Mouse (Mus musculus) heart, postnatal 0 days (tissue): Measurements from ENCODE around the gene Ccdc142. TPM values are rescaled to one million over a fixed set of nuclear protein-coding genes. Genes with fewer than 3 reads are reported as not detected.

Experiments used
- ATAC-seq: fragments of 200-750 bp; cut with Nextera tagmentation; 2 replicates; pipeline ENCODE4 v1.8.0; 2017; ENCODE audit warnings: low read depth, moderate number of reproducible peaks, moderate library complexity; ENCODE audit not compliant: insufficient read depth
- DNase-seq: peaks from one replicate; pipeline ENCODE4 v3.0.0-alpha.2; 2016; ENCODE audit warnings: low spot score
- H3K27ac ChIP-seq: fragments of 300-500 bp; sonication (generic); 2 replicates; pipeline ENCODE4 v1.5.1; 2014; ENCODE audit warnings: low read depth, mild to moderate bottlenecking
- H3K27me3 ChIP-seq: fragments of 300-500 bp; sonication (generic); 2 replicates; pipeline ENCODE4 v1.6.1; 2014; ENCODE audit warnings: low read length, mixed read lengths; ENCODE audit not compliant: control insufficient read depth, insufficient read depth
- H3K36me3 ChIP-seq: fragments of 300-500 bp; sonication (generic); replicated peaks from 2 replicates; pipeline ENCODE4 v1.6.1; 2014; ENCODE audit warnings: low read length, mixed read lengths; ENCODE audit not compliant: control insufficient read depth, insufficient read depth
- H3K4me1 ChIP-seq: fragments of 300-500 bp; sonication (generic); 2 replicates; pipeline ENCODE4 v1.6.1; 2014; ENCODE audit warnings: antibody characterized with exemption; ENCODE audit not compliant: control insufficient read depth, insufficient read depth
- H3K4me2 ChIP-seq: fragments of 300-500 bp; sonication (generic); 2 replicates; pipeline ENCODE4 v1.6.1; 2014; ENCODE audit warnings: low read depth, mild to moderate bottlenecking, low read length, moderate library complexity
- H3K4me3 ChIP-seq: fragments of 300-500 bp; sonication (generic); 2 replicates; pipeline ENCODE4 v1.5.1; 2014; ENCODE audit warnings: low read depth, low read length
- H3K9ac ChIP-seq: fragments of 300-500 bp; sonication (generic); replicated peaks from 2 replicates; pipeline ENCODE4 v1.6.1; 2014; ENCODE audit warnings: low read depth, low read length, mixed read lengths
- H3K9me3 ChIP-seq: fragments of 300-500 bp; sonication (generic); replicated peaks from 2 replicates; pipeline ENCODE4 v1.6.1; 2016; ENCODE audit warnings: low read length; ENCODE audit not compliant: control insufficient read depth
- CTCF ChIP-seq: IDR thresholded peaks from 2 replicates; pipeline ENCODE4 v1.5.1; 2016; ENCODE audit warnings: antibody characterized with exemption, control low read depth, low read depth
- EP300 ChIP-seq: IDR thresholded peaks from 2 replicates; pipeline ENCODE4 v1.6.1; 2016; ENCODE audit warnings: antibody characterized with exemption, low read depth
- WGBS: fragments of 180-500 bp; shearing (Covaris S2); extraction: QIAGEN DNeasy Blood & Tissue Kit; methylation state at CpG from one replicate; pipeline ENCODE4 v1.1.7; 2014; 5-methylcytosine and 5-hydroxymethylcytosine counted together
- polyA plus RNA-seq: library from polyadenylated mRNA; unstranded; fragments of >200 nt; fragmentation: Nextera tagmentation; extraction: Ambion mirVana; gene quantifications from 2 replicates; pipeline ENCODE4 v1.2.1, GENCODE M21; 2015
- total RNA-seq: library from RNA; depleted of rRNA; stranded (reverse); fragments of >200 nt; gene quantifications from 2 replicates; pipeline ENCODE4 v1.2.3, GENCODE M21; 2014; ENCODE audit warnings: low replicate concordance; rRNA removed

The Ccdc142 gene
- total RNA-seq (0.11 and 0.97 TPM in 2 replicates), polyA plus RNA-seq (1.1 and 1.6 TPM in 2 replicates)

DNA sequence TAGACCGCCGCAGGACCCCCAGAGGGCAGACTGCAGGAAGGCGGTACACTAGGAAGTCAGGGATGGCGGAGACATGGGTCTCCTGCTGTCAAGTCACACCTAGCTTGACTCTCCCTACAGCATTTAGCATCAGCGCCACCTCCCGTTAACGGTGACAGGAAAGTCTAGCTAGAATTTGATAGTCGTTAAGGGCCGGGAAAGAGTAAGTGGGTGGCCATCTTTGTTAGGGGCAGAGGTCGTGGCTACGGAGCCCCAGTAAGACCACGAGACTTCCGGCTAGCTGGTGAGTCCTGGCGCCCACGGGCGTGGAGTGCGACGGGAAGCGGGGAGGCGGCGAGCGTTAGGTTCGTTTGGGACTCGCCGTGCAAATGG is at the start of gene Ccdc142, which contains the start of gene Gm42688:
Gene Ccdc142 (plus strand): TSS at position 286 of the 372 bp plus-strand sequence.
Gene Gm42688 (plus strand): TSS at position 302 of the 372 bp plus-strand sequence.
- under 1% methylated on average over 25 of the region's 25 CpGs for WGBS
- H3K27me3 ChIP-seq = no peaks in the 10 kb centered on the region
- peak within 1 kb of the TSS; percentile 75 for H3K9ac ChIP-seq
- H3K4me2 ChIP-seq = peak within 1 kb of the TSS; percentile 97
- H3K4me1 ChIP-seq = 0 out of 2 replicates have a peak, but pooled peaks cover 10% of the 10 kb centered on the region
- ATAC-seq = peak; percentile 87
- peak; percentile 91 for DNase-seq
- H3K27ac ChIP-seq = peak within 1 kb of the TSS; percentile 85
- TF ChIP-seq CTCF (peak; percentile 67), EP300 (no peak)
- peaks cover 8% of the 10 kb centered on the region for H3K36me3 ChIP-seq
- H3K9me3 ChIP-seq = no peaks in the 10 kb centered on the region
- peak within 1 kb of the TSS; percentile 72 for H3K4me3 ChIP-seq

DNA sequence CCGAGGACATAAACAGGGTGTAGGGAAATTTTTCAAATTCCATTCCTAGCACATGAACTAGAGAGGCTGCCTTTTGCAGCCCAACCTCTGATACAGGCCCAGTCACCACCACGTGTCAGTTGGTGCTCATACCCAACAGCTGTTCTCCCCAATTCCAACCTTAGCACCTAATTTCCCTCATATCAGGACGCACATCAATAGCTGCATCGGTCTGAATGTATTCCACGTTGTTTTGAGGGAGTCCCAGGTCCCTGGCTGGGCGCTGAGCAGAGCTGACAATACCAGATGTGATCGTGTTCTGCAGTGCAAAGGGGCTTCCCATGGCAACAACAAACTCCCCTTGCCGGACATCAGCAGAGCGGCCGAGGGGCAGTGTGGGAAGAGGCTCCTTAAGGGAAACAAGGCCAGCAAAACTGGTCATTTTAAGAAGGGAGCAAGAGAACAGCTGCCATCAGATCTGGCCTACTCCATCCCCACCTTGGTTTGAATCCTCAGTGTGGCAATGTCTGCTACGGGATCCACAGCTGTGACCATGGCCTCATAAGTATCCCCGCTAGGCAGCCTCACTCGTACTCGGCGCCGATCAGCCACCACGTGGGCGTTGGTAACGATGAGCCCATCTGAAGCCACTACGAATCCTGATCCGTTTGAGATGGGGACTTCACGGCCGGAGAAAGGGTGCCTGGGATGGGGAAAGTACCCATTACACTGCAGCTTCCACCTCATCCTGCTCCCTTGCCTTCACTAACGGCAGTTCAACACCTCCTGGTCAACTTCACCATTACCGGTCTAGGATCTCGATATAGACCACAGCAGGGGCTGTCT is 48.1 kb upstream of the Ccdc142 start:
- 1% methylated on average over 26 of the region's 26 CpGs for WGBS
- peak overlapping the region; percentile 92 for H3K9ac ChIP-seq
- no peaks in the 10 kb centered on the region for H3K27me3 ChIP-seq
- peak overlapping the region; percentile 92 for H3K4me2 ChIP-seq
- ATAC-seq (no peak), DNase-seq (peak; percentile 34)
- H3K4me3 ChIP-seq = peak overlapping the region; percentile 88
- peaks cover 20% of the 10 kb centered on the region for H3K4me1 ChIP-seq
- H3K36me3 ChIP-seq = peaks cover 26% of the 10 kb centered on the region
- peak overlapping the region; percentile 88 for H3K27ac ChIP-seq
- TF ChIP-seq EP300 = no peak
- no peaks in the 10 kb centered on the region for H3K9me3 ChIP-seq

- ATAC-seq = peak; percentile 95
- peak within 1 kb of the TSS; percentile 88 for H3K27ac ChIP-seq
- H3K4me3 ChIP-seq = peak within 1 kb of the TSS; percentile 88
- H3K27me3 ChIP-seq = no peaks in the 10 kb centered on the region
- H3K36me3 ChIP-seq = peaks cover 26% of the 10 kb centered on the region
- DNase-seq = peak; percentile 96
- H3K4me1 ChIP-seq = peaks cover 20% of the 10 kb centered on the region
- H3K4me2 ChIP-seq = peak within 1 kb of the TSS; percentile 92
- H3K9ac ChIP-seq = peak within 1 kb of the TSS; percentile 92
- TF ChIP-seq CTCF (no peak), EP300 (peak; percentile 97)
- no peaks in the 10 kb centered on the region for H3K9me3 ChIP-seq
- under 1% methylated on average over 59 of the region's 64 CpGs for WGBS
Measured at GRCm38 (mm10) chr6:83054074-83054851, 47.1 kb upstream of the Ccdc142 start, which contains the start of gene Aup1. Gene Aup1, plus strand, starts transcription at chr6:83054521.

DNA sequence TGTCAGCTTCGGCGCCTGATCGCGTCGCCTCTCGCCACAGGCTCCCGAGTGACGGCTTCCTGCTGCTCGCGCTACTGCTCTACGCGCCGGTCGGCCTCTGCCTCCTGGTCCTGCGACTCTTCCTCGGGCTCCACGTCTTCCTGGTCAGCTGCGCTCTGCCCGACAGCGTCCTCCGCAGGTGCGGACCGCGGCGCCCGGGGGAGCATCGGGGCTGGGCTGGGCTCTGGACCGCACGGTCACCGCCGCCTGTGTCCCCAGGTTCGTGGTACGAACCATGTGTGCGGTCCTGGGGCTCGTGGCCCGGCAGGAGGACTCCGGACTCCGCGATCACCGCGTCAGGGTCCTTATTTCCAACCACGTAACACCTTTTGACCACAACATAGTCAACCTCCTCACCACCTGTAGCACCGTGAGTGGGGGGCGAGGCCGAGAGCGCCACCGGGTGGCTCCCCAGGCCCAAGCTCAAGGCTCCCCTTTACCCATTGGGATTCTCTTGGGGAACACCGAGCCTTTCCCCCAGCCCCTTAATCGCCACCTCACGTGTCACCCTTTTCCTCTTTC is 46.5 kb upstream of the Ccdc142 start, which contains the start of gene Htra2:
Gene Htra2 (minus strand): TSS at position 403 of the 561 bp plus-strand sequence.
- H3K27me3 ChIP-seq = no peaks in the 10 kb centered on the region
- peak within 1 kb of the TSS; percentile 88 for H3K4me3 ChIP-seq
- peak within 1 kb of the TSS; percentile 92 for H3K9ac ChIP-seq
- H3K27ac ChIP-seq = peak within 1 kb of the TSS; percentile 88
- H3K9me3 ChIP-seq = no peaks in the 10 kb centered on the region
- DNase-seq (no peak), ATAC-seq (peak; percentile 24)
- peaks cover 20% of the 10 kb centered on the region for H3K4me1 ChIP-seq
- peaks cover 26% of the 10 kb centered on the region for H3K36me3 ChIP-seq
- peak; percentile 24; the same call in 1 of the 2 replicates for TF ChIP-seq CTCF
- TF ChIP-seq EP300 = no peak; the same call in 1 of the 2 replicates
- WGBS = under 1% methylated on average over 47 of the region's 50 CpGs
- peak within 1 kb of the TSS; percentile 92 for H3K4me2 ChIP-seq

GRCm38 (mm10) chr6:83057790-83058189 is 43.6 kb upstream of the Ccdc142 start, which contains the start of gene Dqx1:
Gene Dqx1, plus strand, starts transcription at chr6:83057844.
- Histone ChIP-seq H3K4me1 (peaks cover 17% of the 10 kb centered on the region), H3K36me3 (peaks cover 14% of the 10 kb centered on the region), H3K4me2 (no peak within 1 kb of the TSS), H3K9ac (no peak within 1 kb of the TSS), H3K27me3 (peaks cover 23% of the 10 kb centered on the region), H3K4me3 (no peak within 1 kb of the TSS), H3K27ac (no peak within 1 kb of the TSS), H3K9me3 (no peaks in the 10 kb centered on the region)
- no peak for DNase-seq
- no peak for ATAC-seq
- 54% methylated on average over 3 of the region's 3 CpGs for WGBS
- TF ChIP-seq EP300 (no peak), CTCF (no peak)
